Mouse (Mus musculus): Measurements from ENCODE around the gene Zxdc. TPM values are rescaled to one million over a fixed set of nuclear protein-coding genes. Genes with fewer than 3 reads are reported as not detected.

Zxdc gene
- total RNA-seq (2023) = 34.6 TPM

DNA sequence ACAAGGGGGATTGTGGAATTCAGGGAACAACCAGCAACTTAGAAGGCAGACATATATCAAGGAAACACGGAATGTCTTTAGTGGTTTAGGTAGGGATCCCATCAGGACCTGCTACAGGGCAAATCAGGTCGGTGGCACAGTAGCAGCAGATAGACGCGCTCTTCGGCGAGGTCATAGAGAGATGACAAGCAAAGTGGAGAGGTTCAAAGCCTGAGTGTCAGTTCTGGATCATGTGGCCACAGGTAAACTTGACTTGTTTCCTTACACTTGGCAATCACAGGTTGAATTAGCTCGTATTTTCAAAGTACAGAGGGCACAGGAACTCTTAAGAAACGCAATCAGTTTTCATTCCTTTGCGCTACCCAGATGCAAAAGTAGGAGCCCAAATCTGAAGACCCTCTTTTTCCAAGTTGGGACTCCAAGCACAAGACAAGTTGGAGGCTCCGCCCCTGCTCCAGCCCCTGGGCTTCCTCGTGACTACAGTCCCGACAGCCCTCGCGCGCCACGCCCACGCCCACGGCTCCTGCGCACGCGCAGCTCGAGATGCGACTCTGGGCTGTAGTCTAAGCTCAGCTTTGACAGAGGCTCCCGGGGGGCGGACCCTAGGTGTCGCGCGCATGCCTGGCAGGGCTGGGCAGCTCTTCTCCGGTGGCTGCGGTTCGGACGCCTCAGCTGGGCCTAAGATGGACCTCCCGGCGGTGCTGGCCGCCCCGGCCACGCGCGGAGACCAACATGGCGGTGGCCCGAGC is at the start of gene Zxdc:
Zxdc (plus strand) TSS at position 517 of the 749 bp plus-strand sequence.

DNA sequence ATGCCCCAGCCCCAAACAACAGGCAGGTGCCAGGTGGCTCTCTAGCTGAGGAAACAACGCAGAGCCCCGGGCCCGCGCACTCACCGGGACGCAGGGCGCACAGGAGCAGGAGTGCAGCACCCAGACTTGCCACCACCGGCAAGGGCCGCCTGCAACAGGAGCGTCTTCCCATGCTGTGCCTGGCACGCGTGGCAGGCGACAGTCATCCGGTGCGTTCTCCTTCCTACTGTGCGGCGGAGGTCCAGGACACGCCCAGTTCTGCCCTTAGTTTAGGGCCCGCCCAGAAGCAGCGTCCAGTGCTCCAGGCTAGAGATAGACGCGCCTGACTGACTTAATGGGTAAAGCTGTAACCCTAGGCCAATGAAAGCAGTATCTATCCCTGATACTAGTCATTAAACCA is 44.3 kb upstream of the Zxdc start, which contains the start of gene Chst13:
Chst13 (minus strand) TSS at position 195 of the 400 bp plus-strand sequence.

DNA sequence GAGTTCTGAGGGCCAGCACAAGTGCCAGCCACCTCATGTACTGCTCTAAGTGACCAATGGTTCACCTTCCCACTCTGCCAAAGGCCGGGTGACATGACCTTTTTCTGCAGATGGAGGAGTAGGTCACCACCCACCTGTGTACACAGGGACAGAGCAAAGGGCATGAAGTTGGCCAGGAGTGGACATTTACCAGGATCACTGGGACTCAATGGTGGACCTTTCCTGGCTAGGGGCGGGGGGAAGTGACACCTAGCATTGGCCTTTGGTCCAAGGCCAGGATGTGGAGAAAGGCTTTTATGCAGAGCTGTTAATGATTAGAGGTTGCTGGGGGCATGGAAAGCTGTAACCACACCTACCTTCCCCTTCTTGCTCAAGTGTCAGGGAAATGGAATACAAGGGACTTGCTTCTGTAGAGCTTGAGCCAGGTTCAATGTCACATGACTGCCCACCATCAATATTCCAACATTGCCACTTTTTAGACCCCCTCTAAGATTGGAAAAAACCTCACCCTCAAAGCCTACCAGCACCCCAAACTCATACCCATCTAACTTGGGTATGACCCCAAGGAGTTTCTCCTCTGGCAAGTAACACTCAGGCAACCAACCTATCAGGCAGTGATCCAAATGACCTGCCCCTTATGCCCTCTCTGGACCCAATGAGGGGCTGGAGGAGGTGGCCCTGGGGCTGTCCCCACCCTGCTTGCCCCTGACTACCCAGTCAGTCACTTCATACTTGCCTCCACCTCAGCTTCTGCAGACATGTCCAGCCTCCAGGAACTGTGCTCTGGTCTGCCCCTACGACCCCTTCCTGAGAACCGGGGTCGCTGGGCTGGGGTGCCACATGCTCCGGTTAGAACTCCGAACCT is 36.5 kb upstream of the Zxdc start, which contains the start of gene Uroc1:
Uroc1 (plus strand) TSS at position 724 of the 865 bp plus-strand sequence.

DNA sequence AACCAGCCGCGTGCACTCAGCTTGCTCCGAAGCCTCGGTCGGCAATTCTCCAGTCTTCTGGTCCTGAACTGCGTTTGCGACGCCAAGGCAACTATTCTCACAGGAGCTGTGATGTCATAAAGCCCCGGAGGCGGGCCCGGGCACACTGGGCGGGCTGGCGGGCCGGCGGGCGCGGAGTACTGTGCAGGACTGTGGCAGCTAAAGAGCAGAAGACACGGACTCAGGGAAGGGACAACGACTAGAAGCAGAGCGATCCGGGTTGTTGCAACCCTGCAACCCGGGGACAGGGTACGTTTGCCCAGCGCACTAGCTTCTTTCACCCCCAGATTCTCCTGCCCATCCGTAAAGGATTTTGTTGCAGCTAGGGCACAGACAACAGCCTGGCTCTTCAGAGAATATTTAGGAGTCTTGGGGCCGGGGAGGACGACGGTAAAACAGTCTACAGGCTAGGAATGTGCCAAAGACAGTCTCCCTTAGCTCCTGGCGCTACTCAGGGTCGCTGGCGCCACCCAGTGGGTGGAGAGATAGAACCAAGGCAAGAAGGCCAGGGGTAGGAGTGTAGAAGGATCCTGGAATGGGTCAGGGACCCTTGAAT is 59.2 kb downstream of the Zxdc start, which contains the start of gene Cfap100:
Cfap100 (minus strand) TSS at position 418 of the 595 bp plus-strand sequence.

Other genes starting within 250 kb of the Zxdc start
- not detected for gene Vmn1r51, start 246.9 kb upstream of the Zxdc start, total RNA-seq (2023)
- not detected for gene Vmn1r52, start 194.7 kb upstream of the Zxdc start, total RNA-seq (2023)
- gene V1ra8, start 166.7 kb upstream of the Zxdc start, total RNA-seq (2023) = not detected
- gene Vmn1r53, start 145.1 kb upstream of the Zxdc start, total RNA-seq (2023) = not detected
- gene Vmn1r54, start 123.2 kb upstream of the Zxdc start, total RNA-seq (2023) = not detected
- not detected for gene BC048671, start 68.3 kb upstream of the Zxdc start, total RNA-seq (2023)
- gene Chst13, start 44.3 kb upstream of the Zxdc start, total RNA-seq (2023) = 0.35 TPM
- gene Uroc1, start 36.2 kb upstream of the Zxdc start, total RNA-seq (2023) = not detected
- not detected for gene Cfap100, start 59.3 kb downstream of the Zxdc start, total RNA-seq (2023)
- gene Klf15, start 93.1 kb downstream of the Zxdc start, total RNA-seq (2023) = not detected
- 0.53 TPM for gene Aldh1l1, start 116.9 kb downstream of the Zxdc start, total RNA-seq (2023)
- 22.5 TPM for gene Slc41a3, start 235.2 kb downstream of the Zxdc start, total RNA-seq (2023)